Mouse (Mus musculus) heart, embryonic 13.5 days (tissue): ENCODE results near the gene Igf1r. TPM values are rescaled to one million over a fixed set of nuclear protein-coding genes. Genes with fewer than 3 reads are reported as not detected.
A peak's percentile ranks its signal among the peaks of the same experiment; 100 is the strongest.

Experiments
- ATAC-seq: fragments of 200-750 bp; cut with Nextera tagmentation; 2 replicates; pipeline ENCODE4 v1.8.0; 2017; ENCODE audit warnings: moderate TSS enrichment; ENCODE audit not compliant: insufficient number of reproducible peaks, low FRiP score, low TSS enrichment; ENCODE audit errors: extremely low read depth
- H3K27ac ChIP-seq: fragments of 300-500 bp; sonication (generic); replicated peaks from 2 replicates; pipeline ENCODE4 v1.5.1; 2015; ENCODE audit warnings: moderate library complexity, mild to moderate bottlenecking, inconsistent platforms
- H3K27me3 ChIP-seq: fragments of 300-500 bp; sonication (generic); replicated peaks from 2 replicates; pipeline ENCODE4 v1.6.1; 2015; ENCODE audit warnings: mild to moderate bottlenecking, inconsistent platforms
- H3K36me3 ChIP-seq: fragments of 300-500 bp; sonication (generic); 2 replicates; pipeline ENCODE4 v1.6.1; 2015; ENCODE audit warnings: mild to moderate bottlenecking, inconsistent platforms
- H3K4me1 ChIP-seq: fragments of 300-500 bp; sonication (generic); 2 replicates; pipeline ENCODE4 v1.6.1; 2015; ENCODE audit warnings: inconsistent platforms
- H3K4me2 ChIP-seq: fragments of 300-500 bp; sonication (generic); 2 replicates; pipeline ENCODE4 v1.6.1; 2015; ENCODE audit warnings: inconsistent platforms, mild to moderate bottlenecking, moderate library complexity
- H3K4me3 ChIP-seq: fragments of 300-500 bp; sonication (generic); 2 replicates; pipeline ENCODE4 v1.5.1; 2015; ENCODE audit warnings: moderate library complexity, mild to moderate bottlenecking, inconsistent platforms
- H3K9ac ChIP-seq: fragments of 300-500 bp; sonication (generic); 2 replicates; pipeline ENCODE4 v1.6.1; 2015; ENCODE audit warnings: inconsistent platforms, mild to moderate bottlenecking, moderate library complexity
- H3K9me3 ChIP-seq: fragments of 300-500 bp; sonication (generic); 2 replicates; pipeline ENCODE4 v1.6.1; 2016; ENCODE audit warnings: inconsistent platforms
- WGBS: fragments of 180-500 bp; shearing (Covaris S2); methylation state at CpG from one replicate; pipeline ENCODE4 v1.1.7; 2015; ENCODE audit warnings: mixed read lengths; 5-methylcytosine and 5-hydroxymethylcytosine counted together
- polyA plus RNA-seq: library from polyadenylated mRNA; unstranded; fragments of >200 nt; fragmentation: Nextera tagmentation; extraction: Ambion mirVana; gene quantifications from 2 replicates; pipeline ENCODE4 v1.2.1, GENCODE M21; 2015

Igf1r gene
- polyA plus RNA-seq, 1 experiment from 2014 or later: 15.0 TPM

DNA sequence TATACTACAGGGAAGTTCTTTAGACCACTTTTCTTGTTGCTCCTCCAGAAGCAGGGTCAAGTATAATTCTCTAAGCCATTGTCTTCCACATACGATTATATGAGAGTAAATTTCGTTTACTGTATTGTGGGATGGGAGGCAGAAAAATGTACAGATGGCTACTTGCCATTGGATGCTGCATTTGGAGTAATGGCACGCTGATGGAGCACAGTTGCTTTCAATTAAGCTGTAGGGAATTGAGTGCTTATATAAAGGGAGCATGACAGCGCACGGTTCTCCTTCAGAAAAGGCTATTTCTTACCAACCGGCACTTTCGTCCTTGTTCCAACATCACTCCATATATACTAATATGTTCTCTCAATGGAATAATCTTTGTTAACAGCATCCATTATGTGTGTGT is 96.4 kb downstream of the Igf1r start:
- Histone ChIP-seq H3K27ac (no peak overlapping the region), H3K4me2 (no peak overlapping the region), H3K4me3 (no peak overlapping the region), H3K27me3 (no peaks in the 10 kb centered on the region), H3K9ac (no peak overlapping the region), H3K4me1 (peaks cover 38% of the 10 kb centered on the region), H3K36me3 (no peaks in the 10 kb centered on the region), H3K9me3 (no peaks in the 10 kb centered on the region)
- ATAC-seq: no peak
- 84% methylated on average over 7 of the region's 7 CpGs for WGBS

DNA sequence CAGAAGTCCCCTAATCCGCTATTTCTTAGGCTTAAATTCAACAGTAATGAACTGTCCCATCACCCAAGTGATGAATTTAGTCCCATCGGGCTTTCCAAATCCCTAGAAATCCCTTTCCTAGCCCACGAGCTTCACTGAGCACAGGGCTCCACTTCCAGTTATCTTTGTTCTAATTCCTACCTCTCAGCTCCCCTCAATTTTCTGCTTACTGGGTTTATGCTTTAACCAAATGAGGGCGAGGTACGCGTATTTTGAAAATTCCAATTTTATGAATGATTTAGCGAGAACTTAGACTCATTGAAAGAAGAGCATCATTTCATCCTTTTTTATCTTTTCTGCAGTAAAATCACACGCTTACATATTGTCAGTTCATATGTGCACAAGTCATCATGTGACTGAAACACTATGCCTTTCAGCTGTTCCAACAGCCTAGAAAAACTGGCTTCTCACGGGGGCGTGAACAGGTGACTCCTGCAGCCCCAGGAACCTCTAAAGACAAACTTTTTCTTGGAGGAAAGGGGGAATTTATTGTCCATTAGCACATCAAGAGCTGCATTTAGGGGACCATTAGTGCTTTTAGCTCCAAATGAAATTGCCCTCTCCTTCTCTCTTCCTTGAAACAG is 100.5 kb downstream of the Igf1r start:
- Histone ChIP-seq H3K27me3 (no peaks in the 10 kb centered on the region), H3K4me1 (peaks cover 58% of the 10 kb centered on the region), H3K27ac (no peak overlapping the region), H3K4me2 (no peak overlapping the region), H3K36me3 (no peaks in the 10 kb centered on the region), H3K4me3 (no peak overlapping the region), H3K9ac (no peak overlapping the region), H3K9me3 (no peaks in the 10 kb centered on the region)
- WGBS: 84% methylated on average over 10 of the region's 10 CpGs
- no peak for ATAC-seq

DNA sequence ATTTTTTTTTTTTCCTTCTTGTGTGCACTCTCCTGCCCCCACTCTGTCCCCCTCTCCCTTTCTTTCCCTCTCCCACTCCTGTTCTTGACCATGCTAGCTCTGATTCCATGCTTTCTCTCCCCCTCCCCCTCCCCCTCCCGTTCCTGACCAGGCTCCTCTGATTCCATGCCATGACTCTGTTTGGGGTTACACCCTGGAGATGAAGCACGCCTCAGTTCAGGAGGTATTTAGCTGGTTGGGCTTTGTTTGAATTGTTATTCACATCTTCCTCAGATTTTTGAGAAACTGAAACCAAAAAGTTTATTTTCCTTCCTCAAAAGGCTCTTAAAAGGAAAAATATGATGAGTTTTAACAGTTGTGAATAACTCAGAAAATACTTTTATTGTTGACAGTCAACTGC is 101.9 kb downstream of the Igf1r start:
- Histone ChIP-seq H3K27me3 (no peaks in the 10 kb centered on the region), H3K36me3 (no peaks in the 10 kb centered on the region), H3K4me2 (no peak overlapping the region), H3K9me3 (no peaks in the 10 kb centered on the region), H3K27ac (no peak overlapping the region), H3K4me3 (no peak overlapping the region), H3K9ac (no peak overlapping the region), H3K4me1 (peaks cover 51% of the 10 kb centered on the region)
- 15% methylated on average over 2 of the region's 2 CpGs for WGBS
- no peak for ATAC-seq

DNA sequence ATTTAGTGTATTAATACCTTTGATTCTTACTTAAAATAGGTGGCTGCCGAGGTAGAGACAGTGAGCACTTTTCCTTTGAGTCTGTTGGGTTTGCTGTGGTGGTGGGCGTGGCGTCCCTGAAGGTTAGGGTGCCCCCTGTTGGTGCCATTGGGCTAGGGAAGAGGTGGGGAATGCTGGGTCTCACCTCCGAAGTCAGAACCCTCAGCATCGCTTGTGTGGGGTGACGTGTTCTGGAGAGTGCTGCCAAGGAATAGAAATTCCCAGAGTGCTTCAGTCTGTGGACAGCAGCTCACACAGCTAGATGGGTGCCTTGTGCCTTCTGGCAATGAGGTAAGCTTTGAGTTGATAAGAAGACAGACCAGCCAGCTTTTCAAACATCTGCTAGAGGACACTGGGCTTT is 102.3 kb downstream of the Igf1r start:
- Histone ChIP-seq H3K36me3 (no peaks in the 10 kb centered on the region), H3K27me3 (no peaks in the 10 kb centered on the region), H3K4me3 (no peak overlapping the region), H3K4me1 (peaks cover 49% of the 10 kb centered on the region), H3K9me3 (no peaks in the 10 kb centered on the region), H3K27ac (no peak overlapping the region), H3K9ac (no peak overlapping the region), H3K4me2 (no peak overlapping the region)
- 52% methylated on average over 6 of the region's 6 CpGs for WGBS
- ATAC-seq: no peak

DNA sequence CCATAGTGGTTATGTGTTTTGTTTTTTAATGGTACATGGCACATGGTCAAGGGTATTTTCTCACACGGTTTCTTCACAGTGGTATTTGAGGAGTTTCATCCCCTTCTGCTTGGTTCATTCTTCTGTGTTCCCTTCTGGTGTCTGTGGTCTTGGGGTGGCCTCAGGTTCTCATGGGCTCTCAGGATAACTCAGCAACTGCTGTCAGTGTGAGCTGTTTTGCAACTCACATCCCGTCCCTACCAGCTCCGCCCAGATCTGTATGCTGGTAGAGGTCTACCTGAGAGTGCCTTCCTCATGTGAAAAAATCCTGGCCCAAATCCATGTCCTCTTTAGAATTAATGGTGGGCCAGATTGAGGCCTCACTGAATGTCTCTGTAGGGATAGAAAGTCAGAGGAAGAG is 104.4 kb downstream of the Igf1r start:
- no peak for ATAC-seq
- Histone ChIP-seq H3K9ac (no peak overlapping the region), H3K27ac (no peak overlapping the region), H3K36me3 (no peaks in the 10 kb centered on the region), H3K9me3 (no peaks in the 10 kb centered on the region), H3K4me3 (no peak overlapping the region), H3K4me1 (peaks cover 59% of the 10 kb centered on the region), H3K27me3 (no peaks in the 10 kb centered on the region), H3K4me2 (no peak overlapping the region)
- 77% methylated on average over 3 of the region's 3 CpGs for WGBS

DNA sequence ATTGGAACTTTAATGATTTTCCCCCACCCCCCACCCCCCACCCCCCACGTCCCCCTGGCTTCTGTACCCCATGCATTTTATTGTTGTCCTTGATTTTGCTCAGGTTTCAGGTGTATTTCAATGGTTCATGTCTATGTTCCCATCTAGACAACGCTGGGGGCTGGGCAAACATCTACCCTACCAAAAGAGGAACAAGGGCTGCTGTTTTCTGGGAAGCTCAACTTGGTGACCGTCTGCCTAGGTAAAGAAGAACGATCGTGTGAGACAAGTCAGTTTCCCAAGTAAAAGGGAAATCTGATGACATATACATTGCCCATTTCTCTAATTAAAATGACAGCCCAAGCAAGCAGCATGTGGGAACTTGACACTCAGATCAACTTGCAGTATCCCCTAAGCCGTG is 107.1 kb downstream of the Igf1r start:
- H3K9me3 ChIP-seq: no peaks in the 10 kb centered on the region
- 85% methylated on average over 6 of the region's 6 CpGs for WGBS
- H3K36me3 ChIP-seq: no peaks in the 10 kb centered on the region
- H3K27me3 ChIP-seq: no peaks in the 10 kb centered on the region
- H3K9ac ChIP-seq: no peak overlapping the region
- no peak overlapping the region for H3K4me2 ChIP-seq
- no peak for ATAC-seq
- H3K4me3 ChIP-seq: no peak overlapping the region
- H3K27ac ChIP-seq: no peak overlapping the region
- H3K4me1 ChIP-seq: peaks cover 64% of the 10 kb centered on the region

DNA sequence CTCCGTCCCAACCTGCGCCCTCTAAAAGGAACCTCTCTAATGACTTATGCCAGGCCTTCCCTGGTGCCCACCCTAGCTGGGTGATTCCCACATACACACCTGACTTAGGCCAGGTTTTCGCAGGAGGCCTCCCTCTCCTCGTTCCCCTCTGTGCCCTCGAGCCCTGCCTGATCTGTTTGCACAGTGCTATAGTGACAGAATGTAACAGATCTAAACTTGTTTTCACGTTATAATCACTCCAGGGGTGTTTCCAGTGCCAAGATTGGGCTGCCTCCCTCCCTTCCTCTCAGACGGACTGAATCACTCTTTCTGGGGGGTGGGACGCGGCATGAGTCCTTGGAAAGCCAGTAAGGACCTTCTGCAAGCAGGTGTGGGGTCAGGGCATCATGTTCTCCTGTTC is 108.8 kb downstream of the Igf1r start:
- no peak overlapping the region for H3K27ac ChIP-seq
- no peaks in the 10 kb centered on the region for H3K27me3 ChIP-seq
- WGBS: 71% methylated on average over 9 of the region's 9 CpGs
- peaks cover 65% of the 10 kb centered on the region for H3K4me1 ChIP-seq
- H3K4me2 ChIP-seq: no peak overlapping the region
- no peaks in the 10 kb centered on the region for H3K9me3 ChIP-seq
- no peak overlapping the region for H3K4me3 ChIP-seq
- ATAC-seq: no peak
- no peak overlapping the region for H3K9ac ChIP-seq
- no peaks in the 10 kb centered on the region for H3K36me3 ChIP-seq

DNA sequence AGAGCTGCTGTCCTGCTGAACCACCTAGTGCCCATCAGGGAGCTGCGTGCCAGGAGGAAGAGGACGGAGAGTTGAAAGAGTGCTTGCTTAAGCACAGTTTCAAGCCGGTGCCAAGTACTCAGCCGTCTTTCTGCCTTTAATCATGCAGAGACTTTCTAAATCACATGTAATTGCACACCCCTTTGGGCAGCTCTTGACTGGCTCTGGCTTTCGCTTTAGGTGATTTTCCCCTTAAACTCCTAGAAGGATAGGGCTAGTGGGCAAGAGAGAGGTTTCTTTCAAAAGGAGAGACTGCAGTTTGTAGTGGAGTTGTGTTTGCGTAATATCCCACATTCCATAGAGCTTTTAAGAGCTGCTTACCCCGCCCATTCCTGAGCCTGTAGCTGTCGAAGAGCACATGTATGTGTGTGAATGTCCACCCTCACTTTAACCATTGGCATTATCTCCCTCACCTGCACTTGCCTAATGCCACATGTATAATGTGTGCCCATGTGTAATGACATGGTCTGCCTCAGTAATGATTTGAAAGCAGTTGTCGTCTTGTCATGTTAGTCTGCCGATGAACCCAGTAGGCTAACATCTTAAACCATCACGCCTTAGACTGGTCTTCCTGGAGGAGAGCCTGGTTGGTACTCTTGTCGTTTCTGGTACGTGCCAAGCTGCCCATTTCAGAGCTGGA is 109.7 kb downstream of the Igf1r start:
- no peak overlapping the region for H3K27ac ChIP-seq
- ATAC-seq: no peak
- H3K27me3 ChIP-seq: no peaks in the 10 kb centered on the region
- no peaks in the 10 kb centered on the region for H3K36me3 ChIP-seq
- H3K4me3 ChIP-seq: no peak overlapping the region
- H3K9me3 ChIP-seq: no peaks in the 10 kb centered on the region
- peaks cover 56% of the 10 kb centered on the region for H3K4me1 ChIP-seq
- peak overlapping the region; percentile 16; the same call in 1 of the 2 replicates for H3K9ac ChIP-seq
- H3K4me2 ChIP-seq: no peak overlapping the region
- 73% methylated on average over 13 of the region's 13 CpGs for WGBS

DNA sequence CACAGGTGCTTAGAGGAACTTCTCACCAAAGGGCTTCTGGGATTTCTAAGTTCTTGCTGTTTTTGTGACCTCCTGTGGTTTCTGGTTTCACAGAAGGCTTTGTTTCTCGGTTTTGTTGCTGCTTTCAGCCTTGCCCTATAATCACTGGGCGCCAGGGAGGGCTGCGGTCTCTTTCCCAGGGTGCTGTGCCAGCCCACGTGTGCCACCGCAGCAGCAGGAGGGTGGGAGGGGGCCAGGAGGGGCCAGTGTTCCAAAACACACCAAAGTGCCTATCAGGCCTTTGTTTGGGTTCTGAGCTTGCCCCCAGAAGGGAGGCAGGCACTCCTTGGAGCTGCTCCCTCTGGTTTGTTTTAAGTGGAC is 110.2 kb downstream of the Igf1r start:
- Histone ChIP-seq H3K9me3 (no peaks in the 10 kb centered on the region), H3K36me3 (no peaks in the 10 kb centered on the region), H3K27me3 (no peaks in the 10 kb centered on the region), H3K4me3 (no peak overlapping the region), H3K4me1 (peaks cover 51% of the 10 kb centered on the region), H3K27ac (no peak overlapping the region), H3K4me2 (no peak overlapping the region), H3K9ac (no peak overlapping the region)
- WGBS: 65% methylated on average over 5 of the region's 5 CpGs
- ATAC-seq: no peak

DNA sequence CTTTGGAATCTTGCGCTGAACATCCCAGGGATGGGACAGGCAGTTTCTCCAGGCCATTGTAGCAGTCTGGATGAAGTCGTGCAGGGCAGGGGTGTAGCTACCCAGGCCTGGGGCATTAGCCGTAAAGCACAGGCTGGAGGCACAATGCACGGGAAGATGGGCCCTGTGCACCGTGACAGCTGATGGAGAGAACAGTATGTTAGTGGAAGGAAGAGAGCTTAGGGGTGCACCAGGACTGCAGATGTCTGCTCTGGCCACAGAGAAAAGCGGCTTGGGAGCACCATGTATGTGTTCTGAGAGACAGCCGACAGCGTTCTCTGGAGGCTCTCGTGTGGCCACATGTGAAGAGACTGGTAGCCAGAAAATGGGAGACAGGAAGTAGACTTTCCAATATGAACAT is 111.1 kb downstream of the Igf1r start:
- no peak overlapping the region for H3K9ac ChIP-seq
- H3K4me1 ChIP-seq: peaks cover 49% of the 10 kb centered on the region
- WGBS: 87% methylated on average over 9 of the region's 9 CpGs
- no peak overlapping the region for H3K4me2 ChIP-seq
- no peaks in the 10 kb centered on the region for H3K27me3 ChIP-seq
- no peak overlapping the region for H3K4me3 ChIP-seq
- ATAC-seq: no peak
- no peaks in the 10 kb centered on the region for H3K9me3 ChIP-seq
- no peaks in the 10 kb centered on the region for H3K36me3 ChIP-seq
- no peak overlapping the region for H3K27ac ChIP-seq

DNA sequence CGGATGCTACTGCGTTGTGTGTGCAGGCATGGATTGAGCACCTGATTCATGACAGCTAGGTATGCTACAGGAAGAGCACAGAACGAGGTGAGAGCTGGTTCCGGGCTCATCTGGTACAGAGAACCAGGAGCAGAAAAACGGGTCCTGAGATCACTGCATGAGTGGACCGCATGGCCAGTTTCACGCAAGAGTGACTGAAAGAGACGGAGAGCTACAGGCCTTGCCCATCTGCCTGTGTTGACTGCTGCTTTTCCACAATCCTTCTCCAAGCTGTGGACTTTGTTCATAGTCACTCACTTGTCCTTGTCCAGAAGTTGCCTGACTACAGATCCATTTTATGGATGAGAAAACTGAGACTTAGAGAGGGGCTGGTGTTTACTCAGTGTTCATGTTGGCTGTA is 111.5 kb downstream of the Igf1r start:
- no peaks in the 10 kb centered on the region for H3K9me3 ChIP-seq
- no peak for ATAC-seq
- H3K4me1 ChIP-seq: peaks cover 51% of the 10 kb centered on the region
- H3K36me3 ChIP-seq: no peaks in the 10 kb centered on the region
- H3K9ac ChIP-seq: 0 out of 2 replicates have a peak overlapping the region, but pooled peaks have one; percentile 56
- no peak overlapping the region for H3K4me3 ChIP-seq
- H3K27ac ChIP-seq: peak overlapping the region; percentile 74
- whole genome bisulfite sequencing: 89% methylated on average over 8 of the region's 8 CpGs
- no peak overlapping the region for H3K4me2 ChIP-seq
- no peaks in the 10 kb centered on the region for H3K27me3 ChIP-seq
